Mouse (Mus musculus) E14TG2a.4 (cell line): ENCODE data around the gene Sfxn5.

Experiments
- CTCF ChIP-seq: conservative IDR thresholded peaks from 2 replicates; pipeline ENCODE4 v1.5.1; 2014; ENCODE audit warnings: low read length
- POU5F1 ChIP-seq: IDR thresholded peaks from 2 replicates; pipeline ENCODE4 v1.6.1; 2014; ENCODE audit warnings: low read length, borderline replicate concordance

- TF ChIP-seq CTCF (no peak), POU5F1 (no peak)
Observed at GRCm38 (mm10) chr6:85341814-85342501, 8.7 kb upstream of the Sfxn5 start.
